In the genomic region with DNA sequence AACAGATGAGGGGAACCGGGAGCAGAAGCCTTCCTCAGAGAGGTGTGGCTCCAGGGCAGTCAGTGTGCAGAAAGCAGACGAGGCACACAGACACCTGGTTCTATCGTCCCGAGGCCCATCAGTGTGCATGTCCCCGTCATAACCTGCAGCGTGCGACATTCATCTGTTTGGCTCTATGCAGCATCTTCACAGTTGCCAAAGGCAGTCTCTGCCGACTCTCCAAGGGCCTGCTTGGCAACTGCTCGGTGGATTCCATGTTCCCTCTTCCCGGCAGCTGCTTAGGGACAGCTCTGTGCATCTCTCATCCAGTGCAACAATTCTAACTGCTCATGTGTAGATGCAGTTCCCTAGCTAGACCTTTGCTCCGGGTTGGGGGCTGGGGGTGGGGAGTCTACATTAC, we compare ENCODE assay signal across 11 mouse cellular contexts.
"Had no signal": no experiment of that assay in that cellular context is flagged by ENCODE, and none has a peak within 500 bp of the region (broad histone marks: within the 10 kb centered on the region; RNA-seq: fewer than 3 reads in every experiment).

No protein-coding gene starts in this region.

- H3K4me1 ChIP-seq: liver, embryonic 15.5 days had no signal

- H3K36me3 ChIP-seq: limb, embryonic 10.5 days; liver, embryonic 15.5 days; midbrain, embryonic 13.5 days; neural tube, embryonic 12.5 days had no signal

- ATAC-seq: intestine, postnatal 0 days; lung, postnatal 0 days; midbrain, embryonic 13.5 days had no signal

- H3K4me3 ChIP-seq: limb, embryonic 10.5 days; liver, embryonic 15.5 days; midbrain, embryonic 13.5 days; neural tube, embryonic 12.5 days had no signal

- H3K27me3 ChIP-seq: liver, embryonic 15.5 days; midbrain, embryonic 13.5 days; neural tube, embryonic 12.5 days had no signal

- H3K9me3 ChIP-seq: limb, embryonic 10.5 days; liver, embryonic 15.5 days; midbrain, embryonic 13.5 days; neural tube, embryonic 12.5 days had no signal

- DNase-seq: kidney, adult 8-10 months; lung, adult 2 months; lung, postnatal 36 days; right cerebral cortex, postnatal 25 days; thymus, postnatal 14 days had no signal
